Mouse (Mus musculus) liver, adult 2 months (tissue): ENCODE measurements around the gene Ndufb10. TPM values are rescaled to one million over a fixed set of nuclear protein-coding genes. Genes with fewer than 3 reads are reported as not detected.

Experiments
- DNase-seq: peaks from one replicate; pipeline ENCODE4 v3.0.0-alpha.2; 2011; ENCODE audit warnings: low read depth, low spot score; ENCODE audit errors: extremely low read depth
- H3K27ac ChIP-seq: fragments of 200-500 bp; replicated peaks from 2 replicates; pipeline ENCODE4 v1.5.1; 2012; ENCODE audit warnings: low read depth, mild to moderate bottlenecking, control low read depth, inconsistent platforms, low read length; ENCODE audit not compliant: insufficient read depth
- H3K27me3 ChIP-seq: fragments of 200-500 bp; 2 replicates; pipeline ENCODE4 v1.6.1; 2012; ENCODE audit warnings: mild to moderate bottlenecking, moderate library complexity, low read length, inconsistent platforms; ENCODE audit not compliant: control insufficient read depth, insufficient read depth
- H3K36me3 ChIP-seq: fragments of 200-500 bp; 2 replicates; pipeline ENCODE4 v1.6.1; 2012; ENCODE audit warnings: low read length, inconsistent platforms; ENCODE audit not compliant: control insufficient read depth, insufficient read depth
- H3K4me1 ChIP-seq: fragments of 200-500 bp; 2 replicates; pipeline ENCODE4 v1.6.1; 2011; ENCODE audit warnings: low read length; ENCODE audit not compliant: control insufficient read depth, insufficient read depth
- H3K4me3 ChIP-seq: fragments of 200-500 bp; 2 replicates; pipeline ENCODE4 v1.5.1; 2011; ENCODE audit warnings: low read depth, mild to moderate bottlenecking, control low read depth, low read length, moderate library complexity; ENCODE audit not compliant: insufficient read depth
- H3K79me2 ChIP-seq: fragments of 200-500 bp; 2 replicates; pipeline ENCODE4 v1.6.1; 2012; ENCODE audit warnings: inconsistent platforms, mild to moderate bottlenecking, low read length, moderate library complexity; ENCODE audit not compliant: control insufficient read depth, insufficient read depth
- H3K9ac ChIP-seq: fragments of 200-500 bp; 2 replicates; pipeline ENCODE4 v1.6.1; 2012; ENCODE audit warnings: low read depth, mild to moderate bottlenecking, control low read depth, inconsistent platforms, low read length
- CTCF ChIP-seq: fragments of 200-500 bp; IDR thresholded peaks from 2 replicates; pipeline ENCODE4 v1.5.1; 2011; ENCODE audit warnings: low read depth, low read length, control low read depth
- POLR2A ChIP-seq: fragments of 200-500 bp; IDR thresholded peaks from 2 replicates; pipeline ENCODE4 v1.6.1; 2011; ENCODE audit warnings: low read length, control low read depth; ENCODE audit not compliant: insufficient read depth; ENCODE audit errors: extremely low read depth
- WGBS: fragments of 180-500 bp; shearing (Covaris S2); methylation state at CpG from one replicate; pipeline ENCODE4 v1.1.7; 2018; 5-methylcytosine and 5-hydroxymethylcytosine counted together
- polyA plus RNA-seq: library from polyadenylated mRNA; depleted of rRNA; stranded (reverse); fragments of >200 nt; gene quantifications from 2 replicates; pipeline ENCODE4 v1.2.3, GENCODE M21; 2012
- total RNA-seq: library from RNA; depleted of rRNA; stranded (reverse); fragments of >200 nt; gene quantifications from 2 replicates; pipeline ENCODE4 v1.2.3, GENCODE M21; 2014

Gene Ndufb10
- total and polyA plus RNA-seq, 2 experiments, result 290 to 300 TPM

GRCm38 (mm10) chr17:24757394-24757793 lies 33.1 kb upstream of the Ndufb10 start:
- TF ChIP-seq CTCF (no peak), POLR2A (no peak)
- Histone ChIP-seq H3K36me3 (no peaks in the 10 kb centered on the region), H3K4me1 (peaks cover 5% of the 10 kb centered on the region; the same call in 1 of the 2 replicates), H3K27ac (no peak overlapping the region), H3K79me2 (no peaks in the 10 kb centered on the region), H3K9ac (no peak overlapping the region), H3K4me3 (no peak overlapping the region), H3K27me3 (peaks cover 7% of the 10 kb centered on the region; the same call in 1 of the 2 replicates)
- WGBS, result 90% methylated on average over 1 of the region's 1 CpGs
- DNase-seq, result no peak

- H3K9ac ChIP-seq, result peak within 1 kb of the TSS; percentile 65
- H3K36me3 ChIP-seq, result no peaks in the 10 kb centered on the region
- H3K27ac ChIP-seq, result no peak within 1 kb of the TSS
- TF ChIP-seq CTCF (no peak), POLR2A (0 out of 2 replicates have a peak, but pooled peaks have one; percentile 27)
- no peaks in the 10 kb centered on the region for H3K79me2 ChIP-seq
- no peak for DNase-seq
- H3K4me3 ChIP-seq, result peak within 1 kb of the TSS; percentile 55
- peaks cover 7% of the 10 kb centered on the region; the same call in 1 of the 2 replicates for H3K27me3 ChIP-seq
- peaks cover 6% of the 10 kb centered on the region; the same call in 1 of the 2 replicates for H3K4me1 ChIP-seq
- WGBS, result under 1% methylated on average over 76 of the region's 82 CpGs
Measured at GRCm38 (mm10) chr17:24752415-24753394, 28.4 kb upstream of the Ndufb10 start, which contains the start of gene Hs3st6. Hs3st6 (plus strand) TSS chr17:24752988.

- 38% methylated on average over 4 of the region's 4 CpGs for WGBS
- Histone ChIP-seq H3K4me1 (peaks cover 6% of the 10 kb centered on the region; the same call in 1 of the 2 replicates), H3K79me2 (no peaks in the 10 kb centered on the region), H3K27ac (no peak overlapping the region), H3K9ac (no peak overlapping the region), H3K36me3 (no peaks in the 10 kb centered on the region), H3K4me3 (no peak overlapping the region), H3K27me3 (peaks cover 7% of the 10 kb centered on the region; the same call in 1 of the 2 replicates)
- no peak for DNase-seq
- no peak for TF ChIP-seq POLR2A
- TF ChIP-seq CTCF, result no peak
Measured at GRCm38 (mm10) chr17:24751528-24751927, 27.2 kb upstream of the Ndufb10 start.

GRCm38 (mm10) chr17:24746986-24747385 lies 22.7 kb upstream of the Ndufb10 start:
- H3K36me3 ChIP-seq, result peaks cover 2% of the 10 kb centered on the region; the same call in 1 of the 2 replicates
- no peaks in the 10 kb centered on the region for H3K79me2 ChIP-seq
- no peak overlapping the region for H3K4me3 ChIP-seq
- no peaks in the 10 kb centered on the region for H3K27me3 ChIP-seq
- H3K27ac ChIP-seq, result no peak overlapping the region
- WGBS, result 75% methylated on average over 4 of the region's 4 CpGs
- no peak overlapping the region for H3K9ac ChIP-seq
- no peak for DNase-seq
- TF ChIP-seq CTCF (no peak), POLR2A (no peak)
- peaks cover 13% of the 10 kb centered on the region for H3K4me1 ChIP-seq

DNA sequence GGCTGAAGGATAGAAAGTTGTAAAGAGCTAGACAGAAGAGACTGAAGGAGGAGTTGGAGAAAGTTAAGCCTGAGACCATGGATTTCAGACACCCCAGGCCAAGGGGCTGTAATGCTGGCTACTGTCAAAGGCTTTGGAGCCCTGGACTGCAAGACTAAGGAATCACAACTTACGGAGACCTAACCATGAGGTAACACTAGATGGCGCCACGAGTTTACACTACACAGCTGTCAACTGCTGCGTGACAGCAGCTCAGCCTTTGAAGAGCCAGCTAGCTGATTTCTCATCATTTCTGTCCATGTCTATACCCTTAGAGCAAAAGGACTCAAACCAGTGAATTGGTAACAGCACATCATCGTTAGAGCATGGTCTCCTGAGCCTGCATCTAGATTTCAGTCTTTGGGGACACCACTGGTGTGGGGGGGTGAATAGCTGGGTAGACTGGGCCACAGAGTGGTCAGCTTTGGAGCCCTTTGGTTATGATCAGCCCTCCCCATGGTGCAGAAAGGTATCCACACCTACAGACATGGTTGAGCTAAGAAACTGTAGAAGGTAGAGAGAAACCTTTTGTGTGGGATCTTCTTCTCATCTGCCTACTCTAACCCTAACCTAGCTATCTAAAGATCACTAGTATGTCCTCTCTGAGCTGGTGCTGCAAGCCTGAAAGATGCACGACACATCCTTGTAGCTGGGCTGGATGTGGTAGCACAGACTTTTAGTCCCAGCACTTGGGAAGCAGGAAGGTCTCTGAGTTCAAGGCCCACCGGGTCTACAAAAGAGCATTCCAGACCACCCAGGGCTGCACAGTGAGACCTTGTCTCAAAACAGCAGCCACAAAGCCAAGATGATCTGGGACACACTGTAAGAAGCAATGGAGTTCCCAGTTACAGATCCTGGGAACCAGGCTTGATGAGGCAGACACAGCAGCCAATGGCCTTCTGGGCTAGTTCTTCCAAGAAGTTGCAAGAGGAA lies 21.5 kb upstream of the Ndufb10 start:
- peak; percentile 84 for DNase-seq
- Histone ChIP-seq H3K36me3 (peaks cover 8% of the 10 kb centered on the region; the same call in 1 of the 2 replicates), H3K4me1 (peaks cover 23% of the 10 kb centered on the region), H3K27ac (no peak overlapping the region), H3K27me3 (no peaks in the 10 kb centered on the region), H3K4me3 (no peak overlapping the region), H3K9ac (no peak overlapping the region), H3K79me2 (no peaks in the 10 kb centered on the region)
- WGBS, result 23% methylated on average over 7 of the region's 7 CpGs
- peak; percentile 75 for TF ChIP-seq CTCF
- no peak for TF ChIP-seq POLR2A
